Mouse (Mus musculus) midbrain, embryonic 16.5 days (tissue): ENCODE data around the gene Mrgprg. TPM values are rescaled to one million over a fixed set of nuclear protein-coding genes. Genes with fewer than 3 reads are reported as not detected.

Source experiments
- ATAC-seq: fragments of 200-750 bp; cut with Nextera tagmentation; 2 replicates; pipeline ENCODE4 v1.8.0; 2017; ENCODE audit warnings: moderate TSS enrichment
- H3K27ac ChIP-seq: fragments of 300-500 bp; sonication (generic); 2 replicates; pipeline ENCODE4 v1.5.1; 2014; ENCODE audit warnings: mild to moderate bottlenecking, low read length, mixed read lengths
- H3K27me3 ChIP-seq: fragments of 300-500 bp; sonication (generic); 2 replicates; pipeline ENCODE4 v1.6.1; 2014; ENCODE audit warnings: low read depth, low read length, mixed read lengths; ENCODE audit not compliant: control insufficient read depth, insufficient read depth
- H3K36me3 ChIP-seq: fragments of 300-500 bp; sonication (generic); 2 replicates; pipeline ENCODE4 v1.6.1; 2014; ENCODE audit warnings: mild to moderate bottlenecking, low read length, moderate library complexity, mixed read lengths; ENCODE audit not compliant: control insufficient read depth, insufficient read depth
- H3K4me1 ChIP-seq: fragments of 300-500 bp; sonication (generic); 2 replicates; pipeline ENCODE4 v1.6.1; 2014; ENCODE audit warnings: mild to moderate bottlenecking, low read length, mixed read lengths; ENCODE audit not compliant: control insufficient read depth, insufficient read depth
- H3K4me2 ChIP-seq: fragments of 300-500 bp; sonication (generic); 2 replicates; pipeline ENCODE4 v1.6.1; 2014; ENCODE audit warnings: mild to moderate bottlenecking, low read length, mixed read lengths
- H3K4me3 ChIP-seq: fragments of 300-500 bp; sonication (generic); 2 replicates; pipeline ENCODE4 v1.5.1; 2014; ENCODE audit warnings: low read depth, mild to moderate bottlenecking, low read length, moderate library complexity, mixed read lengths
- H3K9ac ChIP-seq: fragments of 300-500 bp; sonication (generic); 2 replicates; pipeline ENCODE4 v1.6.1; 2014; ENCODE audit warnings: low read depth, low read length, mixed read lengths
- H3K9me3 ChIP-seq: fragments of 300-500 bp; sonication (generic); replicated peaks from 2 replicates; pipeline ENCODE4 v1.6.1; 2014; ENCODE audit warnings: mild to moderate bottlenecking, low read length, mixed read lengths; ENCODE audit not compliant: control insufficient read depth, poor library complexity, severe bottlenecking
- WGBS: fragments of 180-500 bp; shearing (Covaris S2); extraction: QIAGEN DNeasy Blood & Tissue Kit; methylation state at CpG from one replicate; pipeline ENCODE4 v1.1.7; 2014; 5-methylcytosine and 5-hydroxymethylcytosine counted together
- polyA plus RNA-seq: library from polyadenylated mRNA; unstranded; fragments of >200 nt; fragmentation: Nextera tagmentation; extraction: Ambion mirVana; gene quantifications from 2 replicates; pipeline ENCODE4 v1.2.1, GENCODE M21; 2015

Mrgprg gene
- polyA plus RNA-seq, 1 experiment from 2014 or later = not detected

DNA sequence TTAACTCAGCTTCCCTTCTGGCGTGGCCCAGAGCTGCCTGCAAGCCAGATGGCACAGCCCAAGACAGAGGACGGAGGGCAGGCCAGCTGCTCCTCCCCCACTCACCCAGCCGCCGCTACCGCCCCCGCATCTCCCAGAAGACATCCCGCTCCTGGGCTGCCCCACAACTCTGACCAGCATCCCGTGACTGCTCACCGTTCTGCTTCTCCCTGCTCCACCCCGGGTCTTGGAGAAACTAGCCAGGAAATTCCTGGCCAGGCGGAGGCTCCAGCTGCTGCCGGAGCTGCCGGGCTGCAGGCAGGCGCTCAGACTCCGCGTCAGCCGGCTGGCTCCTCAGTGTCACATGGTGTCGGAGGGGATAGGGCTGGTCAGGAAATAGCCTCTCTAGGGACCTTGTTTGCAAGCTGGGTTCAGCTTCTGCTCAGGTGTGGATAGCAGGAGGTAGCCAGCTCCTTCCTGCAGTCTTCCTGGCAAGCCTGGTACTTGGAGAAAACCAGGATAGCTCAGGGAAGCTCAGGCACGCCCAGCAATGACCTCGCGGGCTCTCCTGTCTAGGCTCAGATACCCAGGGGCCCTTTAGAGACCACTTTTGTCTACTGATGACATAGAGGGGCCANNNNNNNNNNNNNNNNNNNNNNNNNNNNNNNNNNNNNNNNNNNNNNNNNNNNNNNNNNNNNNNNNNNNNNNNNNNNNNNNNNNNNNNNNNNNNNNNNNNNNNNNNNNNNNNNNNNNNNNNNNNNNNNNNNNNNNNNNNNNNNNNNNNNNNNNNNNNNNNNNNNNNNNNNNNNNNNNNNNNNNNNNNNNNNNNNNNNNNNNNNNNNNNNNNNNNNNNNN, 17.4 kb upstream of the Mrgprg start, which contains the start of gene Mrgpre:
TSS of gene Mrgpre (minus strand) at position 505 of the 834 bp plus-strand sequence.
- peak within 1 kb of the TSS; percentile 66 for H3K27ac ChIP-seq
- 2% methylated on average over 20 of the region's 21 CpGs for WGBS
- ATAC-seq = peak; percentile 92
- H3K27me3 ChIP-seq = no peaks in the 10 kb centered on the region
- no peaks in the 10 kb centered on the region for H3K9me3 ChIP-seq
- peak within 1 kb of the TSS; percentile 61 for H3K4me3 ChIP-seq
- peaks cover 20% of the 10 kb centered on the region for H3K4me1 ChIP-seq
- H3K36me3 ChIP-seq = 0 out of 2 replicates have a peak, but pooled peaks cover 3% of the 10 kb centered on the region
- peak within 1 kb of the TSS; percentile 79 for H3K4me2 ChIP-seq
- peak within 1 kb of the TSS; percentile 80 for H3K9ac ChIP-seq

DNA sequence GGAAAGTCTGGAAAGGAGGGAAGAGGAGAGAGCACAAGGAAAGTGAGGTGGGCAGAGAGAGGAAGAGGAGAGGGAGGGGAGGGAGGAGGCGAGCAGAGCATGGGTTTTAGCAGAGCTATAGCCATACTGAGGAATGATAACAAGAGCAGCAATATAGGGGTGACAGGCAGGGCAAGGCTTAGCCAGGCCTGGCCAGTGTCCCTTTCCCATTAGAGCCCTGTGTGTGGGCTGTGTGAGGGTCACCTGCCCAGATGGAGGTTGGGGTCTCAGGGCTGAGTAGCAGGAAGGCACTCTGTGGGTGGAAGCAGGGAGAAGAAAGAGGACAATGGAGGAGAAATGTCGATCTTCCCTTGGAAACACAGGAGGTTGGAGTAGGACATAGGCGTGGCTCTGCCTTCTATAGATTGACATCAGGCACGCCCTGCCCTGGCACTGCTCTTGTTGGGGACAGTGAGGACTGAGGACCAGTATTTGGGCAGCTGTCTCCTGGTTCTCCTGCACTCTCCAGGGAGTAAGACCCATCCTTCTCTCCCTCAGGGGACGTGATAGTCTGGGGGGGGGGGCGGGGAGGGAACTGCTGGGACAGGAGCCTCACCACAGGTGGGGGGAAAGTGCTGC, 16.7 kb upstream of the Mrgprg start:
- Histone ChIP-seq H3K9me3 (no peaks in the 10 kb centered on the region), H3K36me3 (0 out of 2 replicates have a peak, but pooled peaks cover 7% of the 10 kb centered on the region), H3K4me2 (peak overlapping the region; percentile 79), H3K4me3 (peak overlapping the region; percentile 61), H3K27ac (peak overlapping the region; percentile 66), H3K4me1 (peaks cover 20% of the 10 kb centered on the region), H3K9ac (peak overlapping the region; percentile 80), H3K27me3 (no peaks in the 10 kb centered on the region)
- peak; percentile 70 for ATAC-seq
- 9% methylated on average over 6 of the region's 6 CpGs for WGBS

DNA sequence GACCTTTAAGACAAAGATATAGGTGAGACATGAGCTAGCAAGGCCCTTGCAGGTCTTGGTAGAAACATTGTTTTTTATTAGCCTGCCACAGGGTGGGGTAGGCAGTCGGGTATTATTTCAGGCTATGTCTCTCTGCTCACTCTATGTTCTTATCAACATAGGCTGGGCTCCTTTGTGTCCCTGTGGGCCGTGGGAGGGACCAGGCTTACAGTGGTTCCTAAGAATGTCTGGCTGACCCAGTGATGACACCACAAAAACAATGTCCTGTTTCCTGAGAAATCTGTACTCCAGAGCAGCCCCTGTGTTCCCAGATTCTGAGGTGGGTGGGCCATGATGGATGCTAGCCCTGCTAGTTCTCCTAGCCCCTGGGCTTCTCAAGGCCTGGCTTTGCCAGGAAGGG, 10.6 kb upstream of the Mrgprg start:
- H3K4me1 ChIP-seq = no peaks in the 10 kb centered on the region
- H3K9ac ChIP-seq = no peak overlapping the region
- H3K4me3 ChIP-seq = no peak overlapping the region
- 60% methylated on average over 2 of the region's 2 CpGs for WGBS
- no peak for ATAC-seq
- no peak overlapping the region for H3K27ac ChIP-seq
- no peaks in the 10 kb centered on the region for H3K27me3 ChIP-seq
- H3K4me2 ChIP-seq = no peak overlapping the region
- H3K9me3 ChIP-seq = no peaks in the 10 kb centered on the region
- 0 out of 2 replicates have a peak, but pooled peaks cover 8% of the 10 kb centered on the region for H3K36me3 ChIP-seq

DNA sequence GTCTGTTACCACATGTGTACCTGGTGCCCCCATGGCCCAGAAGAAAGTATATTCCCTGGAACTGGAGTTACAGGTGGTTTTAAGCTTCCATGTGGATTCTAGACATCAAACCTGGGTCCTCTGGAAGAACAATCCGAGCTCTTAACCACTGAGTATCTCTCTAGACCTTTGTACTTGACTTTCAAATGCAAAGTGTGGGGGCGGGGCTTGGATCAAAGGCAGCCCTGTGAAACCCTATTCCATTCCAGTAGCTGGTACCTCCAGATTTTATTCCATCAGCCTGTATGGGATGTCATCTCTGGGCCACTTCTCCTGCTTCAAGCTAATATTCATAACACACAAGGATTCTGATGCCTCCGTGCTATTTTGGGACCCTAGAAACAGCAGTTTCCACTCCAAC, 9.3 kb upstream of the Mrgprg start:
- 34% methylated on average over 3 of the region's 3 CpGs for WGBS
- Histone ChIP-seq H3K27ac (no peak overlapping the region), H3K9ac (no peak overlapping the region), H3K36me3 (0 out of 2 replicates have a peak, but pooled peaks cover 6% of the 10 kb centered on the region), H3K4me1 (no peaks in the 10 kb centered on the region), H3K4me2 (no peak overlapping the region), H3K4me3 (no peak overlapping the region), H3K9me3 (no peaks in the 10 kb centered on the region), H3K27me3 (no peaks in the 10 kb centered on the region)
- no peak for ATAC-seq

DNA sequence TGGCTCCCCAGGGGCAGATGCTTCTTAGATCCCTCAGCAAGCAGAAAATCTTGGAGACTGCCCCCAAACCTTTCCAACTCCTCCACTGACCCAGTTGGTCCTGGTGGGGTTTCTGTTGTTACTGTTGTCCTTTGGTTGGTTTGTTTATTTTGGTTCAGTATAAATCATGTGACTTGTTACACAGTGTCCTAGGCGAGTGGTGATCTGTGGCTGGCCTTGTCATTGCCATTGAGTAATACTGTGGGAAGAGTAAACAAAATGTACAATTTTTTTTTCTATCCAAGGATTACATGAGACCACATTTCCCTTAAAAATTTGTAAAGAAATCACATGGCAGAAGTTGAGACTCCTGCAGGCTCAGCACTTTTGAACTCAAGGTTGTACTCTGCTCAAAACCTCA, 2.7 kb upstream of the Mrgprg start:
- no peak for ATAC-seq
- WGBS = 57% methylated on average over 1 of the region's 1 CpGs

DNA sequence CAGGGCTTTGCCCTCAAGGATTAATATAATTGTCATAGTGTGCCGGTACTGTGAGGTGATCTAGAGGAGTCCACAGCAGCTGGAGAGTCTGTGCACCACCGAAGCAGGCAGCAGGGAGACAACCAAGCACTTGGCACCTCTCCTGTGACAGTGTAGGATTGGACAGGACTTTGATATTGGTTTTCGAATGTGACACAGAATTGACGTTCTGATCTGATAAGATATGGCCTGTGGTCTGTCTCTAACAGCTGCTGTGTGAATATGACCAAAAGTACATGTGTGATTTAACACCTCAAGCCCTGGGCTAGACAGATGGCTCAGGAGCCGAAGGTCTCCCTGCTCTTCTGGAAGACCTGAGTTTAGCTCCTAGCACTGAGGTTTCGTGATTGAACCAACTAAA, 1.5 kb upstream of the Mrgprg start:
- Histone ChIP-seq H3K36me3 (no peaks in the 10 kb centered on the region), H3K27ac (no peak overlapping the region), H3K4me3 (no peak overlapping the region), H3K9me3 (no peaks in the 10 kb centered on the region), H3K4me1 (no peaks in the 10 kb centered on the region), H3K27me3 (no peaks in the 10 kb centered on the region; the same call in 1 of the 2 replicates), H3K9ac (no peak overlapping the region), H3K4me2 (no peak overlapping the region)
- no peak for ATAC-seq
- WGBS = 77% methylated on average over 6 of the region's 6 CpGs

More for the DNA sequence above, 2.7 kb upstream of the Mrgprg start:
- no peak overlapping the region for H3K9ac ChIP-seq
- no peaks in the 10 kb centered on the region for H3K9me3 ChIP-seq
- no peak overlapping the region for H3K27ac ChIP-seq
- no peaks in the 10 kb centered on the region; the same call in 1 of the 2 replicates for H3K27me3 ChIP-seq
- H3K4me3 ChIP-seq = no peak overlapping the region
- no peak overlapping the region for H3K4me2 ChIP-seq
- no peaks in the 10 kb centered on the region for H3K36me3 ChIP-seq
- no peaks in the 10 kb centered on the region for H3K4me1 ChIP-seq

DNA sequence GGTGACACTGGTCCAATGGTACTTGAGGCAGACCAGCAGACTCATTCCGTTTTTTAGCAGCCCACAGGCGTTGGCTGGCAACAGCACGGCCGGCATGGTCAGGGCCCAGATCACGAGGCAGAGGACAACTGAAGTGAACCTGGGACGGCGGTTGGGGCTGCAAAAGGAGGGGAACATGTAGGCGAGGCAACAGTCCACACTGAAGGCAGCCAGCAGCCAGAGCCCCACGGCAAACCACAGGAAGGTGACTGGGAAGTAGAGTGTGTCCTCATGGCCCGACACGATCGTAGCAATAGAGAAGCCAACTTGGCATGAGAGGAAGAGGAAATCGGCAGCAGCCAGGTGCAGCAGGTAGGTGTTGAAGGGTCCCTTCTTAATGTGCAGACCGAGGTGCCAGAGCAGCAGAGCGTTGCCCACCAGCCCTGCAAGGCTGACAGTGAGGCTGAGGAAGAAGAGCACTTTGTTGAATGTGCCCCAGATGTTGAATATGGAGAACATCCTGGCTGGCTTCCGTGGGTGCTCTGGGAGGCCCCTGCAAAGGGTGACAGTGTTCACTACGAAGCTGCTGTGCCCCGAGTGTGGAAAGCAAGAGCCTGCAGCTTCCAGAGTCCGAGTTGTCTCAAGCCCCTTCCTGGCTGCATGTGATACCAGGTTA, 1.8 kb downstream of the Mrgprg start:
- no peak overlapping the region for H3K4me2 ChIP-seq
- no peak overlapping the region for H3K4me3 ChIP-seq
- no peak for ATAC-seq
- no peak overlapping the region for H3K9ac ChIP-seq
- H3K27ac ChIP-seq = no peak overlapping the region
- no peaks in the 10 kb centered on the region for H3K9me3 ChIP-seq
- H3K4me1 ChIP-seq = no peaks in the 10 kb centered on the region
- 71% methylated on average over 19 of the region's 19 CpGs for WGBS
- H3K27me3 ChIP-seq = no peaks in the 10 kb centered on the region; the same call in 1 of the 2 replicates
- no peaks in the 10 kb centered on the region for H3K36me3 ChIP-seq

DNA sequence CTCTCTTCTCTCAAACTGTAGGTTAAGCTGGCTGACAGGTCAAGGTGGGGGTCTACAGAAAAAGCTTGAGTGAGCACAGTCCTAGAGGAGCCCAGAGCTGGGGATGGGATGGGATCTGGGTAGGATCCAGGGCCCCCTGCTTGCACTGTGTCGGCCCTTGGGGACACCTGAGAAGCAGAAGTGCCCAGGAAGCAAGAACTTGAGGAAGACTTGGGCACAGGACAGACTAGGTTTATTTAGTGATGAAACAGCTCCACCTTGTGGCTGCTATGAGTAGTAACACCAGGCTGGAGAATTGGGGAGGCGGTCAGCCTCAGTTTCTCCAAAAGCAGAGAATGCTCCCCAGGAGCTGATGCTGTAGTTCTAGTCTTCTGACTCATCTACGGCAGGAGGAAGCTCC, 3.0 kb downstream of the Mrgprg start:
- Histone ChIP-seq H3K4me1 (no peaks in the 10 kb centered on the region), H3K27me3 (no peaks in the 10 kb centered on the region; the same call in 1 of the 2 replicates), H3K27ac (no peak overlapping the region), H3K9me3 (no peaks in the 10 kb centered on the region), H3K4me3 (no peak overlapping the region), H3K4me2 (no peak overlapping the region), H3K9ac (no peak overlapping the region), H3K36me3 (no peaks in the 10 kb centered on the region)
- ATAC-seq = peak; percentile 66
- WGBS = 11% methylated on average over 3 of the region's 3 CpGs
